Mouse (Mus musculus): ENCODE results near the gene Ppp4c.

DNA sequence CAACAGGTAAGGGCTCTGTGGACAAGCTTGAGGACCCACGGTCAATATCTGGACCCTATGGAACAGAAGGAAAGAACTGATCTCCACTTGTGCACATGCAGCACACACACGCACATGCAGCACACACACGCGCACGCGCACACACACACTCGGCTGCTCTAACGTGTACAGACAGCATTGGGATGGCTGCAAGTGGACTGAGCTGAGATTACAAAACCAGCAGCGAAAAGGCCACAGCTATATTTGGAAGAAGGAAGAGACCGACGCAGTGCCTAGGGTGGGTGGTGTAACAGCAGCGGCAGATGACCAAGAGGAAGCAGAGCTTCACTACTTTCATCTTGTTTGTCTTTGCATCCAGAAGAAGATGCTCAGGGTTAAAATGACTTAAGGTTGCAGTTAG lies 46.2 kb downstream of the Ppp4c start:
- no peak for TF ChIP-seq CTCF (IDR thresholded peaks at IDR 0.05; ENCODE audit: borderline replicate concordance, control insufficient read depth, extremely low read depth, insufficient read depth, low read length, poor library complexity)
- TF ChIP-seq POLR2A (IDR thresholded peaks at IDR 0.05; ENCODE audit: control insufficient read depth, extremely low read depth, insufficient read depth, low read length, poor library complexity), result no peak

Measured in thymus, adult 2 months (tissue).